Mouse (Mus musculus): ENCODE measurements around the gene Pomt2.

DNA sequence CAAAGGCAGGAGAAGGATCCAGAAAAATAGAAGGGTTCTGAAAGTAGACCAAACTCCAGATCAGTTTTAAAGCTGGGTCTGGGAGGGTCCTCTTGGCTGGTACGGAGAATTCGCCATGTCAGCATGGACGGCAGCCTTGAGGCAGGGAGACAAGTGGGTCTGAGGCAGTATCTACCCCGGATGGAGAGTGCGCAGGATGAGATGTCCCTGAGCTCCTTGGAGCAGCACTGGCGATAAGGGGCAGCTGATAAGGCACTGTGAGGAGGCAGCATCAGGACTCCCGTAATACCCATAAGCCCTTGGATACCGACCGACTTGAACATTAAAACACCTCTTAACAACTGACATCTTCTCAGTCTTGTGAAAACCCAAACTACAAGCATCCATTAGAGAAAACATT, 15.0 kb downstream of the Pomt2 start:
- TF ChIP-seq TAL1 (IDR thresholded peaks at IDR 0.05; ENCODE audit: low read length) (no peak), GATA1 (IDR thresholded peaks at IDR 0.05; ENCODE audit: low read length) (no peak)
